Mouse (Mus musculus) frontal cortex, postnatal 25 days (tissue): ENCODE measurements around the gene Olfr690.
"Not testable (repeated sequence)": the region's sequence is repeated elsewhere in the genome, so short reads cannot be mapped to it uniquely, and the experiment has no call there.

Source experiments
- DNase-seq, 2 experiments: peaks; one replicate each; pipeline ENCODE4 v3.0.0; 2022; ENCODE audit warnings: low spot score in 2 of 2

Gene Olfr690

GRCm38 (mm10) chr7:105334004-105334403 is at the start of gene Olfr690:
Gene Olfr690, minus strand, starts transcription at chr7:105334104.
- no peak for DNase-seq

GRCm38 (mm10) chr7:105380329-105380728 is 46.4 kb upstream of the Olfr690 start:
- no peak for DNase-seq

GRCm38 (mm10) chr7:105374866-105375265 is 41.0 kb upstream of the Olfr690 start, which contains the start of gene Gm5901:
Gene Gm5901, plus strand, starts transcription at chr7:105375038.
- no peak for DNase-seq

GRCm38 (mm10) chr7:105373976-105374375 is 40.1 kb upstream of the Olfr690 start:
- no peak for DNase-seq

GRCm38 (mm10) chr7:105373509-105373908 is 39.6 kb upstream of the Olfr690 start:
- DNase-seq = no peak

- no peak for DNase-seq
Measured at GRCm38 (mm10) chr7:105372912-105373311, 39.0 kb upstream of the Olfr690 start.

- no peak for DNase-seq
Measured at GRCm38 (mm10) chr7:105368521-105368920, 34.6 kb upstream of the Olfr690 start.

GRCm38 (mm10) chr7:105367930-105368329 is 34.0 kb upstream of the Olfr690 start, which contains the start of gene Olfr692:
Gene Olfr692, plus strand, starts transcription at chr7:105368230.
- DNase-seq = no peak

- DNase-seq = no peak
Measured at GRCm38 (mm10) chr7:105367268-105367667, 33.4 kb upstream of the Olfr690 start.

GRCm38 (mm10) chr7:105361713-105362112 is 27.8 kb upstream of the Olfr690 start:
- DNase-seq = no peak

GRCm38 (mm10) chr7:105356487-105356886 is 22.6 kb upstream of the Olfr690 start:
- not testable (repeated sequence) for DNase-seq

- DNase-seq = not testable (repeated sequence)
Measured at GRCm38 (mm10) chr7:105356064-105356463, 22.2 kb upstream of the Olfr690 start.

GRCm38 (mm10) chr7:105342752-105343151 is 8.8 kb upstream of the Olfr690 start:
- DNase-seq = no peak

- no peak for DNase-seq
Measured at GRCm38 (mm10) chr7:105342170-105342569, 8.3 kb upstream of the Olfr690 start, which contains the start of gene Olfr691. Gene Olfr691, minus strand, starts transcription at chr7:105342270.

- no peak for DNase-seq
Measured at GRCm38 (mm10) chr7:105325302-105325701, 8.6 kb downstream of the Olfr690 start.

GRCm38 (mm10) chr7:105310865-105311264 is 23.0 kb downstream of the Olfr690 start, which contains the start of gene Olfr689:
Gene Olfr689, plus strand, starts transcription at chr7:105311165.
- no peak for DNase-seq

- no peak for DNase-seq
Measured at GRCm38 (mm10) chr7:105290051-105290450, 43.9 kb downstream of the Olfr690 start.

- DNase-seq = no peak
Measured at GRCm38 (mm10) chr7:105287795-105288194, 46.1 kb downstream of the Olfr690 start, which contains the start of gene Olfr688. Gene Olfr688, plus strand, starts transcription at chr7:105288095.
